Mouse (Mus musculus): ENCODE measurements around the gene Clcn7.

Gene Clcn7

DNA sequence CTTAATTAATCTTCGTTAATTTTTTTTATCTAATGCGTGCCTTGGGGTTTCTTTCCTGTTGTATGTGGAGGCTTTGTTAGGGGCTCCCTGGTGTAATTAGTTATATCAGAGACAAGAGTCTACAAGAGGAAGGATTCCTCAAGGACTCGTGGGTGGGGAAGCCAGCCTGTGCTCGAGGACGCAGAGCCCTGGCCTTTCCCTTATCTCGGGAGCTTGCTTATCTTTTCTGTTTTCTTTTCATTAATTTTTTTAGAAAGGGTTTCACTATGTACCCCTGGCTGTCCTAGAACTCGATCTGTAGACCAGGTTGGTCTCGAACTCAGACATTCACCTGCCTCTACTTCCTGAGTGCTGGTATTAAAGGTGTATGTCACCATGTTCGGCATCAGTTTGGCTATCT lies 5.5 kb upstream of the Clcn7 start:
- DNase-seq (ENCODE audit: low spot score) = no peak

DNA sequence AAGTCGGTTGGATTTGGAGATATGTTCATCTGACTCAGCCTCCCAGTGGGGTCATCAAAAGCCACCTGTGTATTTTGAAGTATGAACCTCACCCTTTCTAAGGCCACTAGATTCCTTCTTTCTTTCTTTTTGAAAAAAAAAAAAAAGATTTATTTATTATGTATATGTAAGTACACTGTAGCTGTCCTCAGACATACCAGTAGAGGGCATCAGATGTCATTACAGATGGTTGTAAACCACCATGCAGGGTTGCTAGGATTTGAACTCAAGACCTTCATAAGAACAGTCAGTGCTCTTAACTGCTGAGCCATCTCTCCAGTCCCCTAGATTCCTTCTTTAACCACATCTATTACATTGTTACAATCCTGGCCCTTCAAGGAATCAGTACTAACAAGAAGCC lies 3.1 kb upstream of the Clcn7 start:
- no peak for DNase-seq (ENCODE audit: low spot score)

DNA sequence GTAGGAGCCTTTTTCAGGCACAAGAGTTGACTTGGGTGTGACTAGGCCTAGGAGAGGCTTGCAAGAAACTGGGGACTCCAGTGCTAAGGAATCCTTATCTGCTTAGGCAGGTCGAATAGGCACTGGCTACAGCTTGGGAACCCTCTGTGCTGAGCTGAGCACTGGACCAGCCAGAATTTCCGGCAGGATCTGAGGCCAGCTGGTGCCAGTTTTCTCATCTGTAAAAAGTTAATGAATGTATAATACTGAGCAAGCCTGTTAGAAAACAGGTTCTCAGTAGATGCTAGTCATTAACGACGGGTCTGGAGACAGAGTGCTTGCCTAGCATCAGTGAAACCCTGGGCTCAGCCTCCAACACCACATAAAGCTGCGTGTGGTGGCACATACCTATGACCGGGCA lies 2.4 kb downstream of the Clcn7 start:
- DNase-seq (ENCODE audit: low spot score) = no peak

DNA sequence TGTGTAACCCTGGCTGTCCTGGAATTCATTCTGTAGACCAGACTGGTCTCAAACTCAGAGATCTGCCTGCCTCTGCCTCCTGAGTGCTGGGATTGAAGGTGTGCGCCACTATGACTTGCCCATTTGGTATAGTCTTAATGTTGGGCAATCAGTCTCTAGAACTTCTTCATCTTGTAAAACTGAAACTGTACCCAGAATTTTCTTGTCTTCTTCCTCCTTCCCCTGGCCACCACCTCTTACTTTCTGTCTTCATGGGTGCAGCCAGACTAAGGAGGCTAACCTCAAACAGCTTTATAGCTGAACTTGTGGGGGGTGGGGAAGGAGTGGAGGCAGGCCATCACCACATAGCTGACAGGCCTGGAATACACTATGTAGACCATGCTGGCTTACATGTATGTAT lies 5.6 kb downstream of the Clcn7 start:
- no peak for DNase-seq (ENCODE audit: low spot score)

DNA sequence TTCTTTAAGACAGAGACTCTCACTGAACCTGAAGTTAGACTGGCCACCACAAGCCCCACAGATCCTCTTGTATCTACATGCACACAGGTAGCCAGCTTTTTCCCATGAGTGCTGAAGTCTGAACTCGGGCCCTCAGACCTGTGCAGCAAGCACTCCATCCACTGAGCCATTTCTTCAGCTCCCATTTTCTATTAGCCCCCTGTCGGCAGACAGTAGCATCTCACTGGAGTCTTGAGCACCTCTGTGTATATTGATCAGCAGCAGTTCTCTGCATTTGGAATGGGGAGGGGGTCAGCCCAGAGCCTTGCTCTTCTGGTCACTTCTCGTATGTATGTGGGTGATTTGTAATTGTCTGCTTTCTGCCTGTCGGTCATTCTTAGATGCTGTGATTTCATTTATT lies 6.8 kb downstream of the Clcn7 start:
- no peak for DNase-seq (ENCODE audit: low spot score)

DNA sequence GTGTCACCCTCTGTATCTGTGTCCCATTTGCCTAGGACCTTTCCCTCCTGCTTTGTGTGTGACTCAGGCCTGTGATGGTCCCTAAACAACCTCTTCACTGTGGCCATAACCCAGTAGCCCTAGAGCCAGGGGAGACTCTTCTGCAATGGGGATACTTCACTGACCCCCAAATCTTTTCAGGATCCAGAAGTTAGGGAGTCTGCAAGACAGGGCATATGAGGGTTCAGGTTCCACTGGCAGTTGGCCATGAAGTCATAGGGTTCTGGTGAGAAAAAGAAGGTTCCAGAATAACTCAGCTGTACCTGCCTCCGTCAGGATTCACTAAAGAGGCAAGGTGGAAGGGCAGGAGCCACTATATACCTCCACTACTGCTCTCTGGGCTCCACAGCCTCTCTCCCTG lies 29.0 kb downstream of the Clcn7 start, which contains the start of gene Ccdc154:
TSS of gene Ccdc154 (plus strand) at position 301 of the 400 bp plus-strand sequence.
- DNase-seq (ENCODE audit: low spot score) = no peak

DNA sequence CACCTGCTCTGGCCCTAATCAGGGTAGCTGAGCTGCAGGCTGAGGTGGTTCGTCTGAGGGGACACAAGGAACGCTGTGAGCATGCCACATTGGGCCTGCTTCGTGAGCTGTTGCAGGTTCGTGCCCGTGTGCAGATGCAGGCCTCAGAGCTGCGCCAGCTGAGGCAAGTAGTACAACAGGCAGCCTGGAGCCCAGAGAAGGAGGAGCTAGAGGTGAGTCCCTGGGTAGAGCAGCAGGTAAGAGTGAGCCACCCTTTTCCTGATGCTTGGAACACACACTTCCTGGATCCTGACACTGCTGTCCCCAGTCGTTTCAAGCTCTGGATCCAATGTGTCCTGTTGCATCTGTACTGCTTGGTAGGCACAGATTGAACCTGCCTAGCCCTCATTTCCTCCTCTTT lies 30.2 kb downstream of the Clcn7 start:
- no peak for DNase-seq (ENCODE audit: low spot score)

DNA sequence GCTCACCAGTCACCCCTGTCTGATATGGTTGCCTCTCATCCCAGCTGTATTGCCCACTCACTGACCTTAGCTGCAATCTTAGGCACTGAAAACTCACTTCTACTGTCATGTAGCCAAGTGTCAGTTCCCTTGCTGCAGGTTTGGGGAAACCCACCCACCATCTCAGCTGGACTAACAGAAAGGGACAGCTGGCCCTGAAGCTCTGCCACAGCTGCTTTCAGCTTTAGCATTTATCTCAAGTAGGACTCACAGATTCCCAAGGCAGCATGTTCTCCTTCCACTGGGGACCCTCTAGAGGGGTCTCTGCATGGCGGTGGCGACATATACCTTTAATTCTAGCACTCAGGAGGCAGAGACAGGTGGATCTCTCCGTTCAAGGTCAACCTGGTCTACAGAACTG lies 31.6 kb downstream of the Clcn7 start:
- DNase-seq (ENCODE audit: low spot score) = no peak

DNA sequence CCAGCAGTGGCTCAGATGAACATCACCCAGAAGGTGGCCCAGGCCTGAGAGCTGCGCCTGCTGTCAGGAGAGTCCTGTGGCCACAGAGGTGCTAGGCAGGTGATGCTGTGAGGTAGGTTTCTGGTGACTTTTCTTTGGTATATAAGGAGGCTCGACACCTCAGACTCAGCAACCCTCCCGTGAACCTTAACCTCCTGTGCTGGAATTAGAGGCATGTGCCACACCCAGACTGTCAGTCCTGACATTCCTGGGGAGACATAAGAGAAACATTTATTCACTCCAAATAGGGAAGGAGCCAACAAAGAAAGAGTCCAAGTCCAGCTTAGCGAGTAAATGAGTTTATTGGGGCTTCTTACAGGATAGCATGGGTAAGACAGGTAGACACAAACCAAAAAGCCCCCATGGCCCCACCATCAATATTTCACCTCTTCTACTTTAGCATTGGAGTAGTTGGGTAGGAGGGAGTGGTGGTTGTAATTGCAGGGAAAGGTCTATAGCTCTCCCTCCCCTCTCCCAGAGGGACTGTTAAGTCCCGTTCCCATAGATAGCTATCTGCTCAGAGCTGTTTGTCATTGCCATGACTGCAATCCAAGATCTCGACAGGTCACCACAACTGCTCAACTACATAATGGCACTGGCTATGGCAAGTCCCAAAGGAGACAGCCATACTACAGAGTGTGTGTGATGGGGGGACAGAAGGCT lies 32.9 kb downstream of the Clcn7 start:
- DNase-seq (ENCODE audit: low spot score) = no peak

DNA sequence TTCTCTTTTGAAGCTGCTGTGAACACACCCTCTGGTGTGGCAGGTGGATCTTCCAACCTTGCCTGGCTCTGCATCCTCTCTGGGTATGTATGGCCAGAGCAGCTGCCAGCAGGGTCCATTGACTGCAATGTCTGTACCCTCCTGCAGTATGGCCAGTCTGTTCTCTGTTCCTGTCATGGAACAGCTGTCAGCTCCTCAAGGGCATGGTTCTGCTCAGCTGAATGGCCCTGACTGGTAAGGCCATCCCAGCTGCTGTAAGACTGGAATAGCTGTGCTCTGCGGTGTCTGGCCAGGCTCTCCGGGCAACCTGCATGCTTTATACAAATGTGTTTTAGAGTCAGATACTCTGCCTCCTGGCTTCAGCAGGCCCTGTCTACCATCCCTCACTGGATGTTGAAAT lies 36.5 kb downstream of the Clcn7 start:
- no peak for DNase-seq (ENCODE audit: low spot score)

DNA sequence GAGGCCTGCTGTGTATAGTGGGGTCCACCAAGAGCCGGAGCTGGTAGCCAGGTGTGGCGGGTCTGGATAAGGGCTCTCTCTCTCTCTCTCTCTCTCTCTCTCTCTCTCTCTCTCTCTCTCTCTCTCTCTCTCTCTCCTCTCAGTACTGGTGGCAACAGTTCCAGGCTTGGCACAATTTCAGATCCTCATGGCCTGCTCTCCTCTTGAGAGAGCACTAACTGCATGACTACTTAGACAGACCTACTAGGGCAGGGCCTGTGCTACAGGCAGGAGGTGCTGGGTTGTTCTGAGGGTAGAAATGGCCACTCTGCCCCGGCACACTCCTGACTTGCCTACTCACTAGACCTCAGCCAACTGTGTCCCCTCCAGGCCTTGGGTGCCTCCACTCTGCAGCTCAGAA lies 39.4 kb downstream of the Clcn7 start:
- no peak for DNase-seq (ENCODE audit: low spot score)

DNA sequence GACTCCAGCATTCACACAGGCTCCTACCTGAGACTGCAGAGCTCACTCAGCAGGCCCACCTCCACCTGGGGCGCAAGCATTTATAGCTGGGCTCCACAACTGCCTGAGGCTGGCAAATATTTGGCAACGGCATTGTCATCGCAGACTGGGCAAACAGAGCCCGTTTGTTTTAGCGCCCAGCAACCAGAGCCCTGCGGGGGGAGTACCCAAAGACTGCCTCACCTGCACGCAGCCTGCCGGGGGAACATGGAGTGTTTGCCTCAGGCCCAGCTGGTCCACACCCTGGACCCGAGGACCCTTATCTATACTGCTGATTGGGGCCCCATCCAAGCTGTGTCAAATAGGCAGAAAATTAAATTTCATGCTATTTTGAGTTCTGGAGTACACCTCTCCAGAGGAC lies 42.2 kb downstream of the Clcn7 start, which contains the start of gene Gm38655:
TSS of gene Gm38655 (minus strand) at position 61 of the 400 bp plus-strand sequence.
- DNase-seq (ENCODE audit: low spot score) = no peak

DNA sequence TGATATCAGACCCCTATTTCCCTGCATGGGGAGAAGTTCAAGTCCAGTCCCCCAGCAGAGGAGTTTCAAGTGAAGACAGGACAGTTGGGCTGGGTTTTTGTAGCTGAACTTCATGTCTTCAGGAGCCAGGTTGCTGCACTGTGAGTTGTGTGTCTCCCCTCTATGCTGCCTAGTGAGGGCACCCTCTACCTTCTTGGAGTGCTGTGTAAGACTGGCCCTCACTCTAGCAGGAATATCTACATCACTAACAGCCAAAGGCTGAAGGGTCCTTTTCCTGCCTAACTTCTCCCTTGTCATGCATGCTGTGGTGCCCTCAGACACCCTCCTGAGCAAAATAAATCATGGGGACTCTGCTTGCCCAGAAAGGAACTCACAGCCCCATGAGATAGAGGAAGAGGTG lies 50.0 kb downstream of the Clcn7 start:
- no peak for DNase-seq (ENCODE audit: low spot score)

DNA sequence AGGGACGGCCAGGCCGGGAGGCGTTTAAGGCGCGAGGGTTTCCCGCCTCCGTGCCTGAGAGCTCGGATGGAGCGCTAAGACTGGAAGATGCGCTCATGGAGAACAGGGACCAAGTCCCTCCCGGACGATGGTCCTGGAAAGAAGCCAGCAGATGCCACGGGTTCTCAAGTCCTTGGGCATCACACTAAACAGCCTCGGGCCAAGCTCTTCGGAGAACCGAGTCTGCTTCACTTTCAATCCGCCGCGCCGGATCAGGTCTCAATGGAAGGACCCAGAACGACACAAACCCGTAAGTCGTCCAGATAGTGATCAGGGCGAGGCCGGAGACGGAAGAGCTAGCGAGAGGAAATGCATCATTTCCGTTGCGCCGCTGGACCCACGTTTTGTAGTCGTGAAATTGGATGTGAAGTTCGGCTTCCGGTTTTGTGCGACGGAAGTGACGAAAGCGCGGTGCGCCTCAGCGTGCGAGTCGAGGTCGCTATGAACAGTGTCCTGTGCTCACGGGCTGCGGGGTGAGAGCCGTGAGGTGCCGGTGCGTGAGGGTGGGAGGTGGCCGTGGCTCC lies 51.0 kb downstream of the Clcn7 start, which contains the start of gene BC003965:
TSS of gene BC003965 (plus strand) at position 426 of the 563 bp plus-strand sequence.
- DNase-seq (ENCODE audit: low spot score) = peak; percentile 97

DNA sequence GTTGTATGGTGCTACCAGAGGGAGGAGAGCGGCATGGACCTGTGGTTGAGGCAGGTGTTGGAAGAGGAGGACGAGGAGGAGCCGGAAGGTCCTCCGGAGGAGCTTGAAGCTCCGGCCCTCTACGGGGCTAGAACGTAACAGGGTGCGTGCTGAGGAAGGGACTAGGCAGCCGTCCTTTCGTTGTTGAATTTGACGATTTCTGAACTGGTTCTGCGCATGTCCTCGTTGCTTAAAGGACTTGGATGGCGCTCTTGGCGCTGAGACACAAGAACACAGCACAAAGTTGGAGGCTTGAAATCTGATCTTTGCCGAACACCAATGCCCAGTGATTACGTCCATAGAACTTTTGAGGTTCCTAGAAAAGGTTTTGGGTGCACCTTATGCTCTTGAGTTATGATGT lies 51.8 kb downstream of the Clcn7 start:
- no peak for DNase-seq (ENCODE audit: low spot score)

DNA sequence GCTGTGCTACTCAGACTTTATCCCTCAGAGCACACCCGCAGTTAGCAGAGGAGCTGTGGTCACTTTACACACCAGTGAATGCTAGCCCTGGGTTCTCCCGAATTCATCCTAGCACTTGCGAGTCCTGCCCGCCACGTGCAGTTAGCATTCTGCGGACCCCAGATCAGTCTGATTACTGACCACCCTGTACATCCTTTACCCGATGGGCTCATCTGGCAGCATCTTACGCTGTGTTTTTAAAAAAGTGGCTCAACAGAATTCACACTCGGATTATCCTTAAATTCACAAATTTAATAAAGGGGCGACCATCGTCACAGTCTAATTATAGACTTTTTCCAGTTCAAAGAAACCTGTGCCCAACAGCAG lies 54.6 kb downstream of the Clcn7 start:
- no peak for DNase-seq (ENCODE audit: low spot score)

DNA sequence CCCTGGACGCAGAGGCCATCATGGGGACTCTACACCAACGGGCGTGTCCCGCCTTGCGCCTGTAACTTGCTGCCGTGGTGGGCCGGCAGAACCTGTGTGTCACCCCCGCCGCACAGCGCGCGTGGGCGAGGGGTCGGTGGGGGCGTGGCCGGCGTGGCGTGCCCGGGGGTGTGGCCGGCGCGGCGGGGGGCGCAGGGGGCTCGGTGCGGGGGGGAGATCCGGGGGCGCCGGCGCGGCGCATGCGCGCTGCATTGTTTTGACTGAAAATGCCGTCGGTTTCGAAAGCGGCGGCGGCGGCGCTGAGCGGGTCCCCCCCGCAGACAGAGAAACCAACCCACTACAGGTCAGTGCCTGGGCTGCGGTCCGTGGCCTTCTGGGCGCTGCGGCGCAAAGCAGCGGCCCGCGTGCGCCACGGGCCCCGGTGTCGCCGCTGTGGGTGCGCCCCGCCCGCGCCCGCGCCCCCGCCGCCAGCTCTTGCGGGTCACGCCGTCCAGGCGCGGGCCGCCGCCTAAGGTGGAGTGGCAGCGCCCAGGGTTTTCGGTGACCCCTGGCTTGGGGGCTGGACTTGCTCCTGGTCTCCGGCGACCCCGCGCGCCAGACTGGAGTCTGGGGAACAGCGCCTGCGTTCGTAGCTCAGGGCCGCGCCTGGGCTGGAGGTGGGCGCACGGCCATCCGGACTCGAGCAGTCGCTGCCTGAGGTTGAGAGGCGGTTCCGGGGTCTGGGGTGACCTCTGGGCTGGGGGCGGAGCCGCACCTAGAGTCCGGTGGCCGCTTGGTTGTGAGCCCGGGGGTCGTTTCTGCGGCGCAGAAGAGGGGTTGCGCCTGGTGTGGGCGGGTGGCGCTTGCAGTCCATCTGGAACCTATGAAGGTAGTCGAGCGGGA lies 55.2 kb downstream of the Clcn7 start, which contains the start of gene Unkl:
TSS of gene Unkl (plus strand) at position 248 of the 882 bp plus-strand sequence.
- DNase-seq (ENCODE audit: low spot score) = no peak

DNA sequence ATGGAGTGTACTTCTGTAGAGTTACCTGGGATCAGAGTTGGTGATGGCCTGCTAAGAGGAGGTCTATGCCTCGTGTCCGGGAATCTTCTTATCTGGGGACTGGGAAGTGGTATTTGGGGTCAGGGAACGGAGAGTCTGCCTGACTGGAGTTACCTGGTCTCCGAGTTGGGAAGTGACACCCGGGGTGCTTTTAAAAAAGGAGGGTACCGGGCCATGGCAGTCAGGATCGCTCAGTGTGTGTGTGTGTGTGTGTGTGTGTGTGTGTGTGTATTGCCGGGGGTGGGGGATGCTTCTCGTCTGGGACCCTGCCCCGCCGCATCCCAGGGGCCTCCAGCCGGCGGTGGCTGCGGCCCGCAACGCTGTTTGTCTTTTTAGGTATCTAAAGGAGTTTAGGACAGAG lies 55.9 kb downstream of the Clcn7 start:
- DNase-seq (ENCODE audit: low spot score) = no peak

DNA sequence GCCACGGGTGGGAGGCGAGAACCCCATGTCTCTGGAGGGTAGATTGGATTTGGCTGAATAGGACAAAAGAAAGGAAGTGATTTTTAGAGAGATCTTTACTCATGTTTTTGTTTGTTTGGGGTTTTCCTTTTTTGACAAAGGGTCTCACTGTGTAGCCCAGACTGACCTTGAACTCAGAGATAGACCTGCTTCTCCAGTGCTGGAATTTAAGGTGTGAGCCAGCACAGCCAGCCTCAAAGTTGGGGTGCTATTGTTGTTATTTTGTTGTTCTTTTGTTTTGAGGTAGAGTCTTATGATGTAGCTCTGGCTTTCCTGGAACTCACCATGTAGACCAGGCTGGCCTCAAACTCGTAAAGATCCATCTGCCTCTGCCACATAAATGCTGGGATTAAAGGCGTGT lies 69.2 kb downstream of the Clcn7 start:
- no peak for DNase-seq (ENCODE audit: low spot score)

DNA sequence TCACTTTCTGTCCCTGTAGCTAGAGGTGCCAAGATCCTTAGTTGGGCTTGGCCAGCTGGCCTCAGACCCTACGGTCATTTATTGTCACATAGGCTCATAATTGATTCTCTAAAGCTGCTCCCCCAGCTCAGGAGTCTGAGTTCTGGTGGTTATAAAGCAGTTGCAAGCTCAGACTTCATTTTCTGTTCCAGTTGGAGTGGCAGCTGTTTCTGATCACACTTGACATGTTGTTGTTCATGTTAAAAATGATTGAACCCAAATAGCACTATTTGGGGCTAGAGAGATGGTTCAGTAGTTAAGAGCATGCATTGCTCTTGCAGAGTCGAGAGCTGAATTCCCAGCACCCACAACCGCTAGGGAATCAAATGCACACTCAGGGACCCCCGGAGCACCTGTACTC lies 76.8 kb downstream of the Clcn7 start:
- no peak for DNase-seq (ENCODE audit: low spot score)

DNA sequence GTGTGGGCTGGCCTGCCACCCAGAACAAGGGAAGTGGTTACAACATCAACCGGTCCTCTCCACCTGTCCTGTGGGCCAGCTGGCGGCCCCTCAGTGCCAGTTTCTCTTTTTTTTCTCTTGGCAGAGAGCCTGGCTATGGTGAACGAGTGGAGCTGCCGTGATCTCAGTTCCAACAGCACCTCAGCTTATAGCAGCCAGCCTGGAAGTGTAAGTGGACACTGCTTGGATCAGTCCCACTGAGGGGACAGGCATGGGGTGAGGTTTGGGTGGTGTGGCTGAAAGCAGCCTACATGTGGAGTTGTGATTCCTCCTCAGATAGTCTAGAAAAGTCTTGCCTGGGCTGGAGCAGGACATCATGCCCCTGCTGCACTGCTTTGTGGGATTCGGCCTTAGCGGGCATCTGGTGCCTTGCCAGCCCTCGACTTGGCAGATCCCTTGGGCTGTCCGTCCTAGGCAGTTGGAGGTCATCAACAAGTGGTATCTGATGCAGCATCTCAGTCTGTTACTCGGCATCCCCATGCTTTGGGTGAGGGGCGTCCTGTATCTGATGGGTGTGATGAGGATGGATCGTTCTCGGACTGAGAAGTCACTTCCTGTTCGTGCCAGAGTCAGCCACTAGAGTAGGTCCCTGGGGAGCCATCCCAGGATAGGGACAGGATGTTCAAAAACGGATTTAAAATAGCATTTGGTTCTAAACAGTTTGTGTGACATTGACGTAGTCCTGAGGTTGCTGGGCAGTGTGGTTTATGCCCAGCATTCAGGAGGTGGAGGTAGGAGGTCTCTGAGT lies 77.7 kb downstream of the Clcn7 start:
- DNase-seq (ENCODE audit: low spot score) = no peak

DNA sequence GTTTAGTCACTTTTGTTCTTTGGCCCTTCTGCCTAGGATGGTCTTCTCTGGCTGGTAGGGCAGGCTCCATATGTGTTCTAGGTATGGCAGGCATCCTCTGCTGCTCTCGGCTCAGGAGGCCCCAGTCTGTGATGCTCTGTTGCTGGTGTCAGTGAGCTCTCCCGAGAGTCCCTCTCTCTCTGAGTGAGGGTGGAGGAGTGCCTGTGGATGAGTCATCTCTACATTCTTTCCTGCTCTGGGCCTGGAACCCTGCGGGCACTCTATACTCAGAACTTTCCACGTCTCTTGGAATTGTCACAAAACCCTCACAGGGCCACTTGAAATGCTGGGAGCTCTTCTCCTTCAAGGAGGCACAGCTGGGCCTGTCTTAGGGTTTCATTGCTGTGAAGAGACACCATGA lies 78.5 kb downstream of the Clcn7 start:
- no peak for DNase-seq (ENCODE audit: low spot score)

All from layer of hippocampus, adult 9-10 months (tissue).